Mouse (Mus musculus) midbrain, embryonic 13.5 days (tissue): ENCODE data around the gene Ninj2. TPM values are rescaled to one million over a fixed set of nuclear protein-coding genes. Genes with fewer than 3 reads are reported as not detected.

Experiments
- ATAC-seq: fragments of 200-750 bp; cut with Nextera tagmentation; 2 replicates; pipeline ENCODE4 v1.8.0; 2017; ENCODE audit warnings: mild to moderate bottlenecking, moderate TSS enrichment, moderate library complexity
- H3K27ac ChIP-seq: fragments of 300-500 bp; sonication (generic); 2 replicates; pipeline ENCODE4 v1.5.1; 2015; ENCODE audit warnings: inconsistent platforms, mild to moderate bottlenecking, moderate library complexity
- H3K27me3 ChIP-seq: fragments of 300-500 bp; sonication (generic); 2 replicates; pipeline ENCODE4 v1.6.1; 2015; ENCODE audit warnings: mild to moderate bottlenecking, inconsistent platforms
- H3K36me3 ChIP-seq: fragments of 300-500 bp; sonication (generic); 2 replicates; pipeline ENCODE4 v1.6.1; 2015; ENCODE audit warnings: mild to moderate bottlenecking, inconsistent platforms
- H3K4me1 ChIP-seq: fragments of 300-500 bp; sonication (generic); replicated peaks from 2 replicates; pipeline ENCODE4 v1.6.1; 2015; ENCODE audit warnings: inconsistent platforms
- H3K4me2 ChIP-seq: fragments of 300-500 bp; sonication (generic); replicated peaks from 2 replicates; pipeline ENCODE4 v1.6.1; 2015; ENCODE audit warnings: moderate library complexity, mild to moderate bottlenecking, inconsistent platforms
- H3K4me3 ChIP-seq: fragments of 300-500 bp; sonication (generic); replicated peaks from 2 replicates; pipeline ENCODE4 v1.5.1; 2015; ENCODE audit warnings: mild to moderate bottlenecking, inconsistent platforms
- H3K9ac ChIP-seq: fragments of 300-500 bp; sonication (generic); replicated peaks from 2 replicates; pipeline ENCODE4 v1.6.1; 2015; ENCODE audit warnings: mild to moderate bottlenecking, inconsistent platforms
- H3K9me3 ChIP-seq: fragments of 300-500 bp; sonication (generic); 2 replicates; pipeline ENCODE4 v1.6.1; 2016; ENCODE audit warnings: mild to moderate bottlenecking, inconsistent platforms
- WGBS: fragments of 180-500 bp; shearing (Covaris S2); methylation state at CpG from one replicate; pipeline ENCODE4 v1.1.7; 2015; 5-methylcytosine and 5-hydroxymethylcytosine counted together
- polyA plus RNA-seq: library from polyadenylated mRNA; unstranded; fragments of >200 nt; fragmentation: Nextera tagmentation; extraction: Ambion mirVana; gene quantifications from 2 replicates; pipeline ENCODE4 v1.2.1, GENCODE M21; 2015

The Ninj2 gene
- polyA plus RNA-seq, 1 experiment from 2014 or later = not detected

DNA sequence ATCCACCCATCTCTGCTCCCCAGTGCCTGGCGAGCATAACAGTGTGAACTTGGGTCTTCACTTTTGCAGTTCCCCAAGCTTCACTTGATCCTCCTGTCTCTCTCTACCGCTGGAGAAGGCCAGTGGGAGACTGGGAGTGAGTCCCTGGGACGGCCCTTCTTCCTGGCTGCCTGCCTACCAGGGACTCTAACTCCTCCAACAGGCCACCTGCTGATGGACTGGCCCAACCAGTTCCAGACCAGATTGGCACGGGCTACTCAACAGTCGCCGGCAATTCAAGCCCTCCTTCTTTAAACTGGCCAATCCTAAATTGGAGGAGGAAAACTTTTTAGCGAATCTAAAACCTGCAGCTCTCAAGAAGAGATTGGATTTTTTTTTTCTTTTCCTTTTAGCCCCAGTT, 101.8 kb downstream of the Ninj2 start:
- no peak overlapping the region for H3K27ac ChIP-seq
- 23% methylated on average over 7 of the region's 7 CpGs for WGBS

DNA sequence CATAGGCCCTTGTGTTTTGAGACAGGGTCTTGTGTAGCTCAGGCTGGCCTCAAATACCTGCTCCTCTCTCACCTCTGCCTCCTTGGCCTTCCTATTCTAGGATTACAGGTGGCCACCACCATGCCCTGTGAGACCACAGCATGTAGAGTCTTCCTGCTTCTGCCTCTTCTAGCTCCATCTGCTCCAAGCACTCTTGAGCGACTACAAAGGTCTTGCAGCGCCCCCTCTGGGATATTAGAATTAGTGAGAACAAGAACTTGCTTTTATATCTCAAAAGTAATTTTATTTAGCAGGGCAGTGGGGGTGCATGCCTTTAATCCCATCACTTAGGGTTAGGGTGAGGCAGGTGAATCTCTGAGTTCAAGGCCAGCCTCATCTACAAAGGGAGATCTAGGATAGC, 103.7 kb downstream of the Ninj2 start:
- Histone ChIP-seq H3K36me3 (no peaks in the 10 kb centered on the region), H3K9ac (no peak overlapping the region)
- 35% methylated on average over 2 of the region's 2 CpGs for WGBS

More for the DNA sequence above, 101.8 kb downstream of the Ninj2 start:
- Histone ChIP-seq H3K27me3 (peaks cover 11% of the 10 kb centered on the region), H3K4me3 (no peak overlapping the region), H3K9ac (no peak overlapping the region), H3K4me1 (peaks cover 13% of the 10 kb centered on the region), H3K9me3 (no peaks in the 10 kb centered on the region), H3K36me3 (no peaks in the 10 kb centered on the region), H3K4me2 (no peak overlapping the region)
- no peak for ATAC-seq

DNA sequence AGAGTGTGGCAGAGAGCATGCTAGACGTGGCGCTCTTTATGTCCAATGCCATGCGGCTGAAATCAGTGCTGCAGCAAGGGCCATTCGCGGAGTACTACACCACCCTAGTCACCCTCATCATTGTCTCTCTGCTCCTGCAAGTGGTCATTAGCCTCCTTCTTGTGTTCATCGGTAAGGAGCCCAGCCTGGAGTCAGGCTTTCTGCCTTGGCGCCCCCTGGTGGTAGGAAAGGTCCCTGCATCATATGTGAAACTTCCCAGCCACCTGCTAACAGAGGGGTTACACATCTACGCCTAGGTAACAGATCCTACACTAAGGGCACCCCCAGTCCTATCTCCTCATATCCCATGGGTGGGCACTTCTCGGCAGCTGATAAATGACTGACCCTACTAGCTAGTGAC, 104.8 kb downstream of the Ninj2 start:
- Histone ChIP-seq H3K36me3 (no peaks in the 10 kb centered on the region), H3K4me3 (no peak overlapping the region), H3K9me3 (no peaks in the 10 kb centered on the region), H3K27me3 (peaks cover 11% of the 10 kb centered on the region), H3K9ac (no peak overlapping the region), H3K27ac (no peak overlapping the region), H3K4me1 (peaks cover 20% of the 10 kb centered on the region), H3K4me2 (no peak overlapping the region)
- 0 out of 2 replicates have a peak, but pooled peaks have one; percentile 15 for ATAC-seq
- WGBS = 34% methylated on average over 9 of the region's 9 CpGs

More for the DNA sequence above, 103.7 kb downstream of the Ninj2 start:
- peaks cover 11% of the 10 kb centered on the region for H3K27me3 ChIP-seq
- H3K9me3 ChIP-seq = no peaks in the 10 kb centered on the region
- ATAC-seq = no peak
- no peak overlapping the region for H3K4me2 ChIP-seq
- no peak overlapping the region for H3K27ac ChIP-seq
- peaks cover 15% of the 10 kb centered on the region for H3K4me1 ChIP-seq
- H3K4me3 ChIP-seq = no peak overlapping the region

DNA sequence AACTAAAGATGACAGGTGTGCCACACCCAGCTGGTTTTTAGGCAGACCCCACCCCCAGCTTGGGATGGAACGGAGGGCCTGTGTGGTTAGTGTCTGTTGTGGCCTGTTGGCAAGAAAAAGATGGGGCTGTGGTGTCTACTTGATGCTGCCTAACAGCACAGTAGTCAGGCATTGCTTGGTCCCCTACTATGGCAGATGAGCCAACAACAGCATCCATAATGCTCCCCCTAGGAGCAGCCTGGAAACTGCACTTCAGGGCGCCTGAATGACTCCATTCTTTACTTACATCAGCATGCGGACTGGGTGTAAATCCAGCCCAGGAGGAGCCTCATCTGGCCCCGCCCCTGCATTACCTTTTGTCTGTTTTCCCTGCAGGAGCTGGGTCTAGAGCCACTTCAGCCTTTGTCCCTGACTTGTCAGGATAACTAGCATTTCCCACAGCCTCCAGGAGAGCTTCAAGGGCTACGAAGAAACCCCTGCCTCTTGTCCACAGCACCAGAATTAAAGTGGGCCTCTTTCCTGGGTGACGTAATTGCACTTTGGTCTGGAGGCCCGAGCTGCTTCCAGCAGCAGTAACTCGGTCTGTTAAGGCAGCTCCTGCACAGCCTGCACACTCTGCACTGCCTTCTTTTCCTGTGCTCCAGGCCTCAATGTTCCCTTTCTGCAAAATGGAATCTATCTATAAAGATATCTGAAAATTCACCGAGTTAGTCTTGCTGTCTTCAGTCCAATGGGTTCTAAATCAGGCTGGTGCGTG, 106.7 kb downstream of the Ninj2 start:
- ATAC-seq = peak; percentile 28; the same call in 1 of the 2 replicates
- H3K4me2 ChIP-seq = no peak overlapping the region
- no peak overlapping the region for H3K4me3 ChIP-seq
- no peaks in the 10 kb centered on the region for H3K36me3 ChIP-seq
- H3K4me1 ChIP-seq = peaks cover 23% of the 10 kb centered on the region
- 18% methylated on average over 10 of the region's 10 CpGs for WGBS
- H3K9me3 ChIP-seq = no peaks in the 10 kb centered on the region
- no peak overlapping the region for H3K9ac ChIP-seq
- H3K27me3 ChIP-seq = peaks cover 7% of the 10 kb centered on the region
- no peak overlapping the region for H3K27ac ChIP-seq

DNA sequence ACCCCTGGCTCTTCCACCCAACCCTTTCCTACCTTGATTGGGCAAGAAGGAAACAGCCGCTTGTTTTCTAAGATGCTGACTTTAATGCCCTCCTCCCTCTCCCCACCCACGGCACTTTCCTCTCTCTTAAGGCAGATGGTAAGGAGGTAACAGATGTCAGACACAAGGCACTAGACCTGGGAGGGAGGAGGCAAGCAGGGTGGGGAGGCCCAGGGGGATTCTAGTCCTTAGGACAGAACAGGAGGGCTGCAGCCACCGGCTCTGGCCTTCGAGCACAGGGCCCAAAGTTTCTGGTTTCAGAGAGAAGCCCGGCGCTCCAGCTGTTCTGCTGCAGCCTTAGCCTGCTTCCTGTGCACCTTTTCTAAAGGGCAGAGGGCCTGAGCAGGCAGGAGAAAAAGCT, 108.8 kb downstream of the Ninj2 start:
- Histone ChIP-seq H3K36me3 (no peaks in the 10 kb centered on the region), H3K4me2 (no peak overlapping the region), H3K4me1 (peaks cover 23% of the 10 kb centered on the region), H3K4me3 (no peak overlapping the region), H3K27me3 (no peaks in the 10 kb centered on the region), H3K9ac (no peak overlapping the region), H3K9me3 (no peaks in the 10 kb centered on the region), H3K27ac (peak overlapping the region; percentile 45)
- WGBS = 44% methylated on average over 6 of the region's 6 CpGs
- no peak for ATAC-seq

DNA sequence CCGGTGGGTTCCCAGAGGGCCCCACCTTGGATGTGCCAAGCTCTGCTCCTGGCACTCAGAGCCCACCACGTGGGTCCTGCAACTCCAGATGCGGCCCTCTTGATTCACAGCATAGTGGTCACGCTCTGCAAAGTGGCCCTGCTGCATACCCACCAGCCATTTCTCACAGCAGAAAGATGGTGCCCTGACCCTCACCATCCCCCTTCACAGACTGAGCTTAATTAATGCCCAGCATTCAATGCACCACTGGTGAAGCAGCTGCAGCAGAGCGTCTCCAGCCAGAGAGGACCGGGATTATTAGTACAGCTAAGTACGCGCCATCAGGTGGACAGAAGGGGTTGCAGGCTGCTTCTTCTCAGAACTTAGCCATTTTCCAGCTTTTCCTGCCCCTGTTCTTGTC, 109.3 kb downstream of the Ninj2 start:
- peak; percentile 65; the same call in 1 of the 2 replicates for ATAC-seq
- no peaks in the 10 kb centered on the region for H3K9me3 ChIP-seq
- no peaks in the 10 kb centered on the region for H3K36me3 ChIP-seq
- no peak overlapping the region for H3K9ac ChIP-seq
- no peak overlapping the region for H3K4me3 ChIP-seq
- WGBS = 33% methylated on average over 8 of the region's 8 CpGs
- peak overlapping the region; percentile 45 for H3K27ac ChIP-seq
- no peak overlapping the region for H3K4me2 ChIP-seq
- no peaks in the 10 kb centered on the region for H3K27me3 ChIP-seq
- peaks cover 23% of the 10 kb centered on the region for H3K4me1 ChIP-seq

DNA sequence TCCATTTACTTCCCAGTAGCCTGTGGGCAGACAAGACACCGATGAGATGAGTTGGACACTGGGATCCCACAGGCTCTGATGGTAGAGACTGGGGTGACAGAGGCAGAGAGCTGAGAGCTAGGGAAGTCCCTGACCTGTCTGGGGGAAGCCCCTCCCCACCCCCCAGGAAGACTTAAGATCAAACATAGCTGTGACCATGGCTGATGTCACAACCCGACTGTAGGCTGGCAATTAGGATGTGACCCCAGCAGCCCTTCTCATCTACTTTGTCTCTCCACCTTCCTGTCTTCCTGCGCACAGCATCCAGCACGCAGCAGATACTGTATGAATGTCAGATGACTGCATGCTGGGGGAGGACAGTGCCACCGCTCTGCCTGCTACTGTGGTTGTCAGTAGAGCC, 113.4 kb downstream of the Ninj2 start:
- no peak overlapping the region for H3K4me3 ChIP-seq
- H3K27me3 ChIP-seq = no peaks in the 10 kb centered on the region
- H3K4me2 ChIP-seq = no peak overlapping the region
- H3K9ac ChIP-seq = no peak overlapping the region
- no peak overlapping the region for H3K27ac ChIP-seq
- H3K4me1 ChIP-seq = peaks cover 14% of the 10 kb centered on the region
- 95% methylated on average over 5 of the region's 5 CpGs for WGBS
- no peaks in the 10 kb centered on the region for H3K36me3 ChIP-seq
- H3K9me3 ChIP-seq = no peaks in the 10 kb centered on the region
- ATAC-seq = no peak

DNA sequence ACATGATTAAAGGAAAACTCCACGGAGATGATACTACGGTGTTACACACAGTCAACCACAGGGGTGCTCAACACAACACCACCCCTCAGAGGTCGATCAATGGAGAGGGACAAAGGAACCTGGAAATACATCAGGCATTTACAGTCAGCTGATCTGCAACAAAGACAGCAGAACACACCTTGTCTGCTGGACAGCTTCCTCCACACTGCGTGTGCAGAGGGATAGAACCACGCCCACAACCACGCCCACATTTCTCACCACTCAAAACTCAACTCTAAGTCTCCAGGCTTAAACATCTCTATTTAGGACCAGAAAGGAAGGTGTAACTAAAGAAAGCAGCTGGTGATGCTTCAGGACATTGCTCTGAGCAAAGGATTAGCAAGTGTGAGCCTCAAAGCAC, 118.4 kb downstream of the Ninj2 start:
- 84% methylated on average over 6 of the region's 6 CpGs for WGBS
- H3K4me3 ChIP-seq = no peak overlapping the region
- no peak overlapping the region for H3K4me2 ChIP-seq
- H3K4me1 ChIP-seq = no peaks in the 10 kb centered on the region
- no peak overlapping the region for H3K27ac ChIP-seq
- H3K9me3 ChIP-seq = no peaks in the 10 kb centered on the region
- H3K9ac ChIP-seq = no peak overlapping the region
- no peaks in the 10 kb centered on the region for H3K36me3 ChIP-seq
- no peaks in the 10 kb centered on the region for H3K27me3 ChIP-seq
- ATAC-seq = no peak

DNA sequence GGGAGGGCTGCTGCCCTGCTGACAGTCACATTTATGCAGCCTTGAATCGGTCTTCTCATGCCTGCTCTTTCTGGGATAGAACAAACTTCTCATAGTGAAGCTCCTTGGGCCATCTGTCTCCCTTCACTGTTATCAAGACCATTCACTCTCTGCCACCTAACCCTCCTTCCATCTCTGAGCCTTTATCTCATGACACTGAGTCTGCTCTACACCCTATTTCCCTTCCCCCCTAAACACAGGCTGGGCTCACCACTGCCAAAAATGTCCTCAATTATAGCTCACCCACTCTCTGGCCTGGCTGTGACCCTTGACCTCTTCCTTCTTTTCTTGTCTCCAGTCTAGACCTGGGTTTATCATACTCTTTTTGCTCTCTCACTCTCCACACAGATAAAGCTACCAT, 123.6 kb downstream of the Ninj2 start:
- H3K9me3 ChIP-seq = no peaks in the 10 kb centered on the region
- no peaks in the 10 kb centered on the region for H3K4me1 ChIP-seq
- no peak overlapping the region for H3K4me2 ChIP-seq
- no peak overlapping the region for H3K27ac ChIP-seq
- no peak overlapping the region for H3K9ac ChIP-seq
- 93% methylated on average over 1 of the region's 1 CpGs for WGBS
- no peak overlapping the region for H3K4me3 ChIP-seq
- H3K27me3 ChIP-seq = no peaks in the 10 kb centered on the region
- H3K36me3 ChIP-seq = no peaks in the 10 kb centered on the region
- no peak for ATAC-seq

DNA sequence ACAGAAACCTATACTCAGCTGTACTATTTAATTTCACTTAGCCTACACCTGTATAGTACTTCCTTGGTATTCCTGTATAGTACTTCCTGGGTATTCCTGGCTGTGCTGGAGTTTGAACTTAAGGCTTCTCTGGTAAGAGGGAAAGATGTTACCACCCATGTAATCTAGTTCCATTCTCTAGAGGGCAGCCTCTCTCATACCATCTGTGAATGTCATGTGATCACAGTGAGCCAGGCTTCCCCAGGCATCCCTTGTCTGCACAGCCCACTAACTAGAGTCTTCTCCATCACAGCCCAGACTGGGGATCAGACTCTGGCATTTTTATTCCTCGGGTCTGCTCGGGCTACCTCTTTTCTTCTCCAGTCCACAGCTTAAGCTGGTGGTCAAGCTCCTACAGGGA, 126.1 kb downstream of the Ninj2 start:
- Histone ChIP-seq H3K36me3 (no peaks in the 10 kb centered on the region), H3K4me1 (no peaks in the 10 kb centered on the region), H3K4me3 (no peak overlapping the region), H3K27ac (no peak overlapping the region), H3K9ac (no peak overlapping the region), H3K4me2 (no peak overlapping the region), H3K9me3 (no peaks in the 10 kb centered on the region), H3K27me3 (no peaks in the 10 kb centered on the region)
- 81% methylated on average over 2 of the region's 2 CpGs for WGBS
- ATAC-seq = no peak

GRCm38 (mm10) chr6:120222669-120223068, 129.5 kb downstream of the Ninj2 start:
- Histone ChIP-seq H3K36me3 (no peaks in the 10 kb centered on the region), H3K27ac (no peak overlapping the region), H3K9ac (no peak overlapping the region), H3K9me3 (no peaks in the 10 kb centered on the region), H3K4me1 (no peaks in the 10 kb centered on the region), H3K4me2 (no peak overlapping the region), H3K4me3 (no peak overlapping the region), H3K27me3 (no peaks in the 10 kb centered on the region)
- no peak for ATAC-seq
- 29% methylated on average over 6 of the region's 6 CpGs for WGBS

GRCm38 (mm10) chr6:120225355-120225754, 132.2 kb downstream of the Ninj2 start:
- no peak overlapping the region for H3K4me2 ChIP-seq
- H3K27ac ChIP-seq = no peak overlapping the region
- H3K9me3 ChIP-seq = no peaks in the 10 kb centered on the region
- no peak for ATAC-seq
- no peak overlapping the region for H3K9ac ChIP-seq
- no peaks in the 10 kb centered on the region for H3K27me3 ChIP-seq
- 58% methylated on average over 6 of the region's 6 CpGs for WGBS
- 0 out of 2 replicates have a peak, but pooled peaks cover 3% of the 10 kb centered on the region for H3K4me1 ChIP-seq
- H3K36me3 ChIP-seq = no peaks in the 10 kb centered on the region
- no peak overlapping the region for H3K4me3 ChIP-seq

- WGBS = 89% methylated on average over 7 of the region's 7 CpGs
- no peak for ATAC-seq
Measured at GRCm38 (mm10) chr6:120227068-120227467, 133.9 kb downstream of the Ninj2 start.

More at GRCm38 (mm10) chr6:120227068-120227467, 133.9 kb downstream of the Ninj2 start:
- Histone ChIP-seq H3K9ac (no peak overlapping the region), H3K36me3 (no peaks in the 10 kb centered on the region), H3K27ac (no peak overlapping the region), H3K4me3 (no peak overlapping the region), H3K4me2 (no peak overlapping the region), H3K9me3 (no peaks in the 10 kb centered on the region), H3K4me1 (0 out of 2 replicates have a peak, but pooled peaks cover 8% of the 10 kb centered on the region), H3K27me3 (no peaks in the 10 kb centered on the region)
